Mouse (Mus musculus): ENCODE results near the gene Ppib. TPM values are rescaled to one million over a fixed set of nuclear protein-coding genes. Genes with fewer than 3 reads are reported as not detected.
A peak's percentile ranks its signal among the peaks of the same experiment; 100 is the strongest.

The Ppib gene
- 100 to 1,000 TPM; 147 to 175 (median 159) TPM for total RNA-seq (2022)

- peak; percentile 90 to 98 for DNase-seq (ENCODE audit: low spot score in 2 of 2)
Observed at GRCm38 (mm10) chr9:66059583-66060307, at the start of gene Ppib. Ppib (plus strand) TSS chr9:66060222.

GRCm38 (mm10) chr9:66020601-66021000, 39.4 kb upstream of the Ppib start:
- DNase-seq (ENCODE audit: low spot score in 2 of 2), result no peak

GRCm38 (mm10) chr9:66038082-66038481, 21.9 kb upstream of the Ppib start:
- peak in 1 of 2 experiments; percentile 76 for DNase-seq (ENCODE audit: low spot score in 2 of 2)

GRCm38 (mm10) chr9:66038581-66038980, 21.4 kb upstream of the Ppib start:
- no peak for DNase-seq (ENCODE audit: low spot score in 2 of 2)

- DNase-seq (ENCODE audit: low spot score in 2 of 2), result peak in 1 of 2 experiments; percentile 40
Observed at GRCm38 (mm10) chr9:66039290-66039689, 20.7 kb upstream of the Ppib start.

- DNase-seq (ENCODE audit: low spot score in 2 of 2), result peak in 1 of 2 experiments; percentile 47
Observed at GRCm38 (mm10) chr9:66040801-66041200, 19.2 kb upstream of the Ppib start.

- DNase-seq (ENCODE audit: low spot score in 2 of 2), result no peak
Observed at GRCm38 (mm10) chr9:66042331-66042730, 17.7 kb upstream of the Ppib start.

GRCm38 (mm10) chr9:66043241-66043640, 16.8 kb upstream of the Ppib start:
- DNase-seq (ENCODE audit: low spot score in 2 of 2), result no peak

GRCm38 (mm10) chr9:66049931-66050601, 10.0 kb upstream of the Ppib start:
- DNase-seq (ENCODE audit: low spot score in 2 of 2), result no peak

GRCm38 (mm10) chr9:66051493-66051892, 8.5 kb upstream of the Ppib start:
- DNase-seq (ENCODE audit: low spot score in 2 of 2), result no peak

- no peak for DNase-seq (ENCODE audit: low spot score in 2 of 2)
Observed at GRCm38 (mm10) chr9:66052731-66053130, 7.3 kb upstream of the Ppib start.

- DNase-seq (ENCODE audit: low spot score in 2 of 2), result no peak
Observed at GRCm38 (mm10) chr9:66053620-66054019, 6.4 kb upstream of the Ppib start.

- no peak for DNase-seq (ENCODE audit: low spot score in 2 of 2)
Observed at GRCm38 (mm10) chr9:66060308-66060647, 256 bp downstream of the Ppib start.

- no peak for DNase-seq (ENCODE audit: low spot score in 2 of 2)
Observed at GRCm38 (mm10) chr9:66060986-66061385, 964 bp downstream of the Ppib start.

GRCm38 (mm10) chr9:66061656-66062055, 1.6 kb downstream of the Ppib start:
- no peak for DNase-seq (ENCODE audit: low spot score in 2 of 2)

GRCm38 (mm10) chr9:66063446-66063845, 3.4 kb downstream of the Ppib start:
- no peak for DNase-seq (ENCODE audit: low spot score in 2 of 2)

GRCm38 (mm10) chr9:66064316-66064715, 4.3 kb downstream of the Ppib start:
- no peak for DNase-seq (ENCODE audit: low spot score in 2 of 2)

- no peak for DNase-seq (ENCODE audit: low spot score in 2 of 2)
Observed at GRCm38 (mm10) chr9:66066791-66067190, 6.8 kb downstream of the Ppib start.

- no peak for DNase-seq (ENCODE audit: low spot score in 2 of 2)
Observed at GRCm38 (mm10) chr9:66067542-66067941, 7.5 kb downstream of the Ppib start.

GRCm38 (mm10) chr9:66068056-66068455, 8.0 kb downstream of the Ppib start:
- no peak for DNase-seq (ENCODE audit: low spot score in 2 of 2)

- no peak for DNase-seq (ENCODE audit: low spot score in 2 of 2)
Observed at GRCm38 (mm10) chr9:66068971-66069391, 9.0 kb downstream of the Ppib start.

- DNase-seq (ENCODE audit: low spot score in 2 of 2), result peak; percentile 47 to 61
Observed at GRCm38 (mm10) chr9:66069583-66069982, 9.6 kb downstream of the Ppib start, which contains the start of gene Snx22. Snx22 (minus strand) TSS chr9:66069719.

- DNase-seq (ENCODE audit: low spot score in 2 of 2), result no peak
Observed at GRCm38 (mm10) chr9:66070151-66070550, 10.1 kb downstream of the Ppib start.

Data from left cerebral cortex, adult 8-10 months (tissue).